Mouse (Mus musculus) lung, embryonic 15.5 days (tissue): ENCODE results near the gene Pla2g5. TPM values are rescaled to one million over a fixed set of nuclear protein-coding genes. Genes with fewer than 3 reads are reported as not detected.
"Not testable (repeated sequence)": the region's sequence is repeated elsewhere in the genome, so short reads cannot be mapped to it uniquely, and the experiment has no call there.

Experiments
- ATAC-seq: fragments of 200-750 bp; cut with Nextera tagmentation; 2 replicates; pipeline ENCODE4 v1.8.0; 2017; ENCODE audit warnings: moderate number of reproducible peaks, borderline replicate concordance; ENCODE audit not compliant: low FRiP score, low TSS enrichment; ENCODE audit errors: extremely low read depth
- H3K27ac ChIP-seq: fragments of 300-500 bp; sonication (generic); 2 replicates; pipeline ENCODE4 v1.5.1; 2015; ENCODE audit warnings: moderate library complexity, mild to moderate bottlenecking, inconsistent platforms
- H3K27me3 ChIP-seq: fragments of 300-500 bp; sonication (generic); 2 replicates; pipeline ENCODE4 v1.6.1; 2015; ENCODE audit warnings: inconsistent platforms
- H3K36me3 ChIP-seq: fragments of 300-500 bp; sonication (generic); 2 replicates; pipeline ENCODE4 v1.6.1; 2015; ENCODE audit warnings: inconsistent platforms
- H3K4me1 ChIP-seq: fragments of 300-500 bp; sonication (generic); 2 replicates; pipeline ENCODE4 v1.6.1; 2015; ENCODE audit warnings: inconsistent platforms
- H3K4me2 ChIP-seq: fragments of 300-500 bp; sonication (generic); 2 replicates; pipeline ENCODE4 v1.6.1; 2015; ENCODE audit warnings: inconsistent platforms, mild to moderate bottlenecking, moderate library complexity
- H3K4me3 ChIP-seq: fragments of 300-500 bp; sonication (generic); 2 replicates; pipeline ENCODE4 v1.5.1; 2015; ENCODE audit warnings: mild to moderate bottlenecking, inconsistent platforms
- H3K9ac ChIP-seq: fragments of 300-500 bp; sonication (generic); 2 replicates; pipeline ENCODE4 v1.6.1; 2015; ENCODE audit warnings: inconsistent platforms
- H3K9me3 ChIP-seq: fragments of 300-500 bp; sonication (generic); 2 replicates; pipeline ENCODE4 v1.6.1; 2016; ENCODE audit warnings: inconsistent platforms
- WGBS: fragments of 180-500 bp; shearing (Covaris S2); methylation state at CpG from one replicate; pipeline ENCODE4 v1.1.7; 2015; 5-methylcytosine and 5-hydroxymethylcytosine counted together
- polyA plus RNA-seq: library from polyadenylated mRNA; unstranded; fragments of >200 nt; fragmentation: Nextera tagmentation; extraction: Ambion mirVana; gene quantifications from 2 replicates; pipeline ENCODE4 v1.2.1, GENCODE M21; 2015

Gene Pla2g5
- polyA plus RNA-seq, 1 experiment from 2014 or later: 0.50 TPM

GRCm38 (mm10) chr4:138878783-138879182 is 15.5 kb upstream of the Pla2g5 start:
- Histone ChIP-seq H3K27me3 (peaks cover 5% of the 10 kb centered on the region; the same call in 1 of the 2 replicates), H3K9ac (no peak overlapping the region), H3K9me3 (no peaks in the 10 kb centered on the region), H3K36me3 (no peaks in the 10 kb centered on the region), H3K27ac (no peak overlapping the region), H3K4me1 (0 out of 2 replicates have a peak, but pooled peaks cover 4% of the 10 kb centered on the region), H3K4me3 (no peak overlapping the region), H3K4me2 (no peak overlapping the region)
- 30% methylated on average over 8 of the region's 8 CpGs for WGBS
- no peak for ATAC-seq

GRCm38 (mm10) chr4:138877731-138878130 is 14.4 kb upstream of the Pla2g5 start, which contains the start of gene Pla2g2e:
Pla2g2e (plus strand) TSS chr4:138877942.
- H3K36me3 ChIP-seq: no peaks in the 10 kb centered on the region
- 0 out of 2 replicates have a peak, but pooled peaks cover 4% of the 10 kb centered on the region for H3K4me1 ChIP-seq
- 70% methylated on average over 4 of the region's 4 CpGs for WGBS
- no peak within 1 kb of the TSS for H3K4me2 ChIP-seq
- ATAC-seq: no peak
- no peak within 1 kb of the TSS for H3K27ac ChIP-seq
- no peaks in the 10 kb centered on the region for H3K9me3 ChIP-seq
- no peak within 1 kb of the TSS for H3K4me3 ChIP-seq
- no peak within 1 kb of the TSS for H3K9ac ChIP-seq
- H3K27me3 ChIP-seq: peaks cover 5% of the 10 kb centered on the region; the same call in 1 of the 2 replicates

- no peak overlapping the region for H3K9ac ChIP-seq
- WGBS: 90% methylated on average over 2 of the region's 2 CpGs
- H3K27ac ChIP-seq: no peak overlapping the region
Observed at GRCm38 (mm10) chr4:138875986-138876385, 12.7 kb upstream of the Pla2g5 start.

GRCm38 (mm10) chr4:138875275-138875674 is 12.0 kb upstream of the Pla2g5 start:
- H3K4me1 ChIP-seq, H3K27ac ChIP-seq, ATAC-seq, H3K9ac ChIP-seq, H3K4me2 ChIP-seq, H3K4me3 ChIP-seq, H3K9me3 ChIP-seq, H3K36me3 ChIP-seq, H3K27me3 ChIP-seq: not testable (repeated sequence)
- WGBS: 73% methylated on average over 2 of the region's 2 CpGs

More at GRCm38 (mm10) chr4:138875986-138876385, 12.7 kb upstream of the Pla2g5 start:
- no peak overlapping the region for H3K4me2 ChIP-seq
- no peak for ATAC-seq
- no peaks in the 10 kb centered on the region for H3K27me3 ChIP-seq
- no peaks in the 10 kb centered on the region for H3K36me3 ChIP-seq
- H3K4me1 ChIP-seq: 0 out of 2 replicates have a peak, but pooled peaks cover 4% of the 10 kb centered on the region
- no peaks in the 10 kb centered on the region for H3K9me3 ChIP-seq
- H3K4me3 ChIP-seq: no peak overlapping the region

GRCm38 (mm10) chr4:138873864-138874263 is 10.6 kb upstream of the Pla2g5 start, which contains the start of gene Gm13030:
Gm13030 (minus strand) TSS chr4:138873964.
- no peak for ATAC-seq
- Histone ChIP-seq H3K4me1 (0 out of 2 replicates have a peak, but pooled peaks cover 4% of the 10 kb centered on the region), H3K9ac (no peak within 1 kb of the TSS), H3K36me3 (no peaks in the 10 kb centered on the region), H3K4me3 (no peak within 1 kb of the TSS), H3K27me3 (no peaks in the 10 kb centered on the region), H3K9me3 (no peaks in the 10 kb centered on the region), H3K27ac (no peak within 1 kb of the TSS), H3K4me2 (no peak within 1 kb of the TSS)
- WGBS: 63% methylated on average over 6 of the region's 6 CpGs

GRCm38 (mm10) chr4:138868666-138869065 is 5.4 kb upstream of the Pla2g5 start:
- no peak overlapping the region for H3K4me2 ChIP-seq
- ATAC-seq: no peak
- 52% methylated on average over 8 of the region's 8 CpGs for WGBS

GRCm38 (mm10) chr4:138866413-138866812 is 3.1 kb upstream of the Pla2g5 start:
- no peak overlapping the region for H3K9ac ChIP-seq
- no peak overlapping the region for H3K4me2 ChIP-seq
- 10% methylated on average over 7 of the region's 7 CpGs for WGBS
- H3K9me3 ChIP-seq: no peaks in the 10 kb centered on the region
- H3K27ac ChIP-seq: no peak overlapping the region
- H3K4me3 ChIP-seq: no peak overlapping the region
- 0 out of 2 replicates have a peak, but pooled peaks cover 4% of the 10 kb centered on the region for H3K27me3 ChIP-seq
- H3K4me1 ChIP-seq: no peaks in the 10 kb centered on the region
- no peaks in the 10 kb centered on the region for H3K36me3 ChIP-seq
- no peak for ATAC-seq

More at GRCm38 (mm10) chr4:138868666-138869065, 5.4 kb upstream of the Pla2g5 start:
- no peaks in the 10 kb centered on the region for H3K4me1 ChIP-seq
- H3K36me3 ChIP-seq: no peaks in the 10 kb centered on the region
- no peak overlapping the region for H3K9ac ChIP-seq
- no peaks in the 10 kb centered on the region for H3K9me3 ChIP-seq
- H3K27me3 ChIP-seq: 0 out of 2 replicates have a peak, but pooled peaks cover 4% of the 10 kb centered on the region
- no peak overlapping the region for H3K4me3 ChIP-seq
- no peak overlapping the region for H3K27ac ChIP-seq

- no peak overlapping the region for H3K4me3 ChIP-seq
- H3K9ac ChIP-seq: no peak overlapping the region
- no peaks in the 10 kb centered on the region for H3K9me3 ChIP-seq
- ATAC-seq: no peak
- WGBS: 54% methylated on average over 6 of the region's 6 CpGs
- no peak overlapping the region for H3K4me2 ChIP-seq
- no peaks in the 10 kb centered on the region for H3K36me3 ChIP-seq
- no peaks in the 10 kb centered on the region for H3K4me1 ChIP-seq
- 0 out of 2 replicates have a peak, but pooled peaks cover 4% of the 10 kb centered on the region for H3K27me3 ChIP-seq
- no peak overlapping the region for H3K27ac ChIP-seq
Observed at GRCm38 (mm10) chr4:138865991-138866390, 2.7 kb upstream of the Pla2g5 start.

- no peak overlapping the region for H3K27ac ChIP-seq
- ATAC-seq: no peak
- 44% methylated on average over 5 of the region's 5 CpGs for WGBS
- no peaks in the 10 kb centered on the region for H3K9me3 ChIP-seq
- H3K4me3 ChIP-seq: no peak overlapping the region
- H3K27me3 ChIP-seq: 0 out of 2 replicates have a peak, but pooled peaks cover 4% of the 10 kb centered on the region
- H3K4me2 ChIP-seq: no peak overlapping the region
- no peak overlapping the region for H3K9ac ChIP-seq
- H3K4me1 ChIP-seq: no peaks in the 10 kb centered on the region
- no peaks in the 10 kb centered on the region for H3K36me3 ChIP-seq
Observed at GRCm38 (mm10) chr4:138865092-138865491, 1.8 kb upstream of the Pla2g5 start.

GRCm38 (mm10) chr4:138859728-138860127 is 3.6 kb downstream of the Pla2g5 start:
- H3K9ac ChIP-seq: no peak overlapping the region
- H3K27ac ChIP-seq: no peak overlapping the region
- H3K4me2 ChIP-seq: peak overlapping the region; percentile 45
- peak overlapping the region; percentile 15; the same call in 1 of the 2 replicates for H3K4me3 ChIP-seq
- ATAC-seq: peak; percentile 70; the same call in 1 of the 2 replicates
- H3K4me1 ChIP-seq: no peaks in the 10 kb centered on the region
- H3K9me3 ChIP-seq: no peaks in the 10 kb centered on the region
- 3% methylated on average over 13 of the region's 13 CpGs for WGBS
- H3K27me3 ChIP-seq: 0 out of 2 replicates have a peak, but pooled peaks cover 2% of the 10 kb centered on the region
- no peaks in the 10 kb centered on the region for H3K36me3 ChIP-seq

GRCm38 (mm10) chr4:138859245-138859644 is 4.0 kb downstream of the Pla2g5 start:
- H3K4me3 ChIP-seq: peak overlapping the region; percentile 15; the same call in 1 of the 2 replicates
- WGBS: 21% methylated on average over 9 of the region's 9 CpGs
- ATAC-seq: no peak
- H3K36me3 ChIP-seq: no peaks in the 10 kb centered on the region
- H3K4me2 ChIP-seq: peak overlapping the region; percentile 45
- no peak overlapping the region for H3K9ac ChIP-seq
- no peaks in the 10 kb centered on the region for H3K4me1 ChIP-seq
- no peaks in the 10 kb centered on the region for H3K27me3 ChIP-seq
- H3K9me3 ChIP-seq: no peaks in the 10 kb centered on the region
- no peak overlapping the region for H3K27ac ChIP-seq

GRCm38 (mm10) chr4:138858446-138858845 is 4.8 kb downstream of the Pla2g5 start:
- no peak overlapping the region for H3K9ac ChIP-seq
- no peak overlapping the region for H3K4me3 ChIP-seq
- no peak overlapping the region for H3K27ac ChIP-seq
- WGBS: 72% methylated on average over 15 of the region's 15 CpGs
- H3K4me1 ChIP-seq: no peaks in the 10 kb centered on the region
- no peak overlapping the region for H3K4me2 ChIP-seq
- ATAC-seq: no peak
- H3K9me3 ChIP-seq: no peaks in the 10 kb centered on the region
- H3K36me3 ChIP-seq: no peaks in the 10 kb centered on the region
- no peaks in the 10 kb centered on the region for H3K27me3 ChIP-seq
